Mouse (Mus musculus) thymus, postnatal 14 days (tissue): ENCODE data around the gene Prkcb.
"Not testable (repeated sequence)": the region's sequence is repeated elsewhere in the genome, so short reads cannot be mapped to it uniquely, and the experiment has no call there.

Experiments used
- DNase-seq: peaks from one replicate; pipeline ENCODE4 v3.0.0; 2021

Gene Prkcb

GRCm38 (mm10) chr7:122288605-122289242 lies at the start of gene Prkcb:
Gene Prkcb, plus strand, starts transcription at chr7:122288751.
- DNase-seq = peak; percentile 95

GRCm38 (mm10) chr7:122238939-122239338 lies 49.6 kb upstream of the Prkcb start:
- no peak for DNase-seq

- DNase-seq = no peak
Measured at GRCm38 (mm10) chr7:122240413-122241119, 48.0 kb upstream of the Prkcb start.

GRCm38 (mm10) chr7:122242260-122242659 lies 46.3 kb upstream of the Prkcb start:
- DNase-seq = peak; percentile 67

GRCm38 (mm10) chr7:122242744-122243143 lies 45.8 kb upstream of the Prkcb start:
- not testable (repeated sequence) for DNase-seq

- no peak for DNase-seq
Measured at GRCm38 (mm10) chr7:122244166-122244565, 44.4 kb upstream of the Prkcb start.

DNA sequence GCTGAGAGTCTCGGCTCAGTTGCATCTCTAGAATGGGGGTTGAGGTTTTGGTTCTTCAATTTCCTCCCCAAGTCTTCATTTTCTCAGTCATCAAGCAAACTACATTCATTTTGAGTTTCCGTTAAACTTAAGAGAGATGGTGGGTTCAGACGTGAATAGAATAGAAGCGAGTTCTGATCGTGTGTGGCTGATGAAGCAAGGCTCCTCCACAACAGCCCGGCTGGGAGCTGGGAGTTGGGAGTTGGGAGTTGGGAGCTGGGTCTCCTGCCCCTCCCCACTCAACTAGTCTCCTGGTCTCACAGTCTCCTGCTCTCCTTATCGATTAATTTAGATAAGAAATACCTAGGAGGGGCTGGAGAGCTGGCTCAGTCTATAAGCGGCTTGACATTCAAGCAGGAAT lies 44.0 kb upstream of the Prkcb start:
- no peak for DNase-seq

GRCm38 (mm10) chr7:122245976-122246375 lies 42.6 kb upstream of the Prkcb start:
- no peak for DNase-seq

DNA sequence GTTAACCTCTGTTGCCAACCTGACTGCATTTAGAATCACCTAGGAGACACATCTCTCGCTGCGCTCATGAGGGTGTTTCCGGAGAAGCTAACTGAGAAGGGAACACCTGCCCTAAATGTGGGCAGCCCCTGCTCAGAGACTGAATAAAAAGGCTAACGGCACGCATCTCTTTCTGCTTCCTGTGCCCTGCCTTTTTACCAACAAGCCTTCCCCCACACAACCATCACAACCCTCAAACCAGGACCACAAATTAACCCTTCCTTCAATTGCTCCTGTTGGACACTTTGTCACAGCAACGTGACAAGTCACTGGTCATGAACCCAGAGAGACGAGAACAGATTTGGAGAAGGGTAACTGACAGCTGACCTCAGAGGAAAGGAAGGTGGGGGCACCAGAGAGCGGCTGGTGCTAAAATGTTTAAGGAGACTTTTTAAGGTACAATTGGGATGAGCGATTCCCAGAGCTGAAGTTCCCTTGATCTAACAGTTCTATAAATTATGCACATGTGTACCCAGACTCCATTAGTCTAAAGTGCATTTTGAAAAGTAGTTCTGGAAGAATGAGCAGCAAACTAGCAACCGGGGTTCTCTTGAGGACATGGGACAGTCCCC lies 41.2 kb upstream of the Prkcb start:
- peak; percentile 61 for DNase-seq

DNA sequence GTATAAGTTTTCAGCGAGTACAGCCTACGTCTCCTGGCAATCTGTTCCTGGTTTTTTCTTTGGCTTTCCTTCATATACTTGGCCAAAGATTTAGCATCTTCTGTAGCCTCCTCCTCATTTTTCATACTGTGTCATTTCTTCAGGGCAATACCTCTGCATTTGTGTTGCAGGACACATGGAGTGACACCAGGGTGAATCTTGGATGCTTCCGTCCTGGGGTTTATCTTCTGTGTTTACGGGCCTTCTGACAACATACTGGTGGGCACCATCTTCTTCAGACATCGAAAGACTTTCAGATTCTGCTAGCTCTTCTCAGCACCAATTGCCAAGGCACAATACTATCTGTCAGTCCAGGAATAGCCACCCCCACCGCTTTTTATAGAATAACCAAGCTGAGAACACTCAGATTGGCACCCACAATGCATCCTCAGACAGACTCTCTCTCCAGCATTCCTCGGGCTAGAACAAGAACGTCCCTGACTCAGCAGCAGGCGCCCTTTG lies 39.2 kb upstream of the Prkcb start:
- DNase-seq = no peak

DNA sequence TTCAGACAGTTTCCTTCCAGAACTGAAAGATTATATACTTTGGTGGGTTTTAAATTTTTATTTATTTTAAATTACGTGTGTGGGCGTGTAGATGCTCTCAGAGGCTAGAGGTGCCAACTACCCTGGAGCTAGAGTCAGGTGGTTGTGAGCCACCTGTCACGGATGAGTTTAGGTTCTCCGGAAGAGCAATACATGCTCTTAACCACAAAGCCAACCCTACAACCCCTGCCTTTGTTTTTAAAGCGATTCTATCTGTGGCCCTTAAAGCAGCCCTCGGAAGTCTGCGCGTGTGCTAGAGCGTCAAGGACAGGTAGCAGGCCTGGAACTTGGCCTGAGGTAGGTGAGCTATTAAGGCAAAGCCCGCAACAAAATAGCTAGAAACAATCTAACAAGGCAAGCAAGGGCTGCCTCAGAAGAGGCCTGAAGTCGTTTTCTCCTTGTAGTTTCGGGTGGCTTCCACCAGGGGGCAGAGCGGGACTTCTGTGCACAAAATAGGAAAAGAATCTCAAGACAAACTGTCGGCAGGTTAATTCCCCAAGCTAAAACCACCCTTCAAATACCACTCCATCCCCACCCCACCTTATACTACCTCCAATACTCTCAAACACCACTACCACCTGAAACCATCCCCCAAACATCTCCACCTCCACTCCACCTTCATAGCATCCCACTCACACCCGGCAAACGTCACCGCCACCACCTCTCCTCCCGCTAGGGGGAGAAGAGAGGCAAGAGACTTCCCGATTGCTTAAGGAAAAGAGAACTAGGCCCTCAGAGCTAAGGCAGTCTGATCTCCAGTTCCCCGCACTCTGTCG lies 37.1 kb upstream of the Prkcb start:
- DNase-seq = peak; percentile 91

DNA sequence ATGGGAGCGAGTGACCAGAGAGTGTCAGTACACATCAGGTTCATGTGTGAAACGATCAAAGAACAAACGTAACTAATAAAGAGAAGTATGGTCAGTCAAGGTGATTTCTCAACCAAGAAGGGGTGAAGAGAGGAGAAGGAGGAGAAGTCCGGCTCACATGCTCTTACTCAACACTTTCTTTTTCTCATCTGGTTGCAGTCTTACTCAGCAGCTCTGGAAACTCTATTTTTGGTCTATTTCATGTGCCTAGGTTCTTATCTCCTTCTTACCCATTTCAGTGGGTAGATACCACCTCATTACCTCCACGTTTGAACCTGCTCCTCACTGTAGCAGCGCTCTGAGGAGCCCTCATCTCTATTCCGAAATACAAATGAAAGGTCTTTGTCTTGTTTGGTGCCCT lies 31.8 kb upstream of the Prkcb start:
- DNase-seq = no peak

DNA sequence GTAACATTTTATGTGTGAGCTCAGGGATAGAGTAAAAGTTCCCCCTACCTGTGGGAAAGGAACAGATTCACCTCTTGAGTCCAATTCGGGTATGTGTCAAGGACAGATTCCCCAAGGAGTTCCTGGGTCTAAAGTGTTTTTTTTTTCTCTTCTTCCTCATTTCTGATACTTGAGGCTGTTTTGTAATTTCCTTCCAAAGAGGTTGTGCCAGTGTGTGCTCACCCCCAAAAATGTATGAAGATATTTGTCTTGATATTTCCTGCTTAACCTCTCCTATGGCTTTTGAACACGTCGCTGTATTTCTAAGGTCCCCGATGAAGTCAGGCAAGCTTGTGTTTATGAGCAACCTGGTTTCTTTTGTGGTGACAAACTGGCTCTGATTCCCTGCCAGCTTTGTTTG lies 30.0 kb upstream of the Prkcb start:
- DNase-seq = no peak

GRCm38 (mm10) chr7:122260055-122260602 lies 28.4 kb upstream of the Prkcb start:
- no peak for DNase-seq

GRCm38 (mm10) chr7:122268983-122269486 lies 19.5 kb upstream of the Prkcb start:
- no peak for DNase-seq

DNA sequence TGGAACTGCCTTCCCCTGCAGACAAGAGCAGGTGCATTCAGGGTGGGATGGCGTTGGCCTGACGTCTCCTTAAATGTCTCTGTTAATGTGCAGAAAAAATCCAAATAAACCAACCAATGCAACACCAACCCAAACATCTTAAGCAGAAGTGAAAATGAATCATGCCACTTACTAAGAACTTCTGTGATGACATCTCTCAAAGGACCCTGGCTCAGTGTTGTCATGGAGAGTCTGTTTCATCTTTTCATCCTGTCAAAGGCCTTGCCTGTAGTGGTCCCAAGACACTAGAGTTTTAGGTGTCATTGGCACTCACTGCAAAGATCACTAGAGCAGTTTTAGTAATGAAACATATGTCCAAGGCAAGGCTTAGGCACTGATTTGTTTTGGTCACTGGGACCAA lies 16.2 kb upstream of the Prkcb start:
- no peak for DNase-seq

GRCm38 (mm10) chr7:122279580-122279979 lies 9.0 kb upstream of the Prkcb start:
- no peak for DNase-seq

DNA sequence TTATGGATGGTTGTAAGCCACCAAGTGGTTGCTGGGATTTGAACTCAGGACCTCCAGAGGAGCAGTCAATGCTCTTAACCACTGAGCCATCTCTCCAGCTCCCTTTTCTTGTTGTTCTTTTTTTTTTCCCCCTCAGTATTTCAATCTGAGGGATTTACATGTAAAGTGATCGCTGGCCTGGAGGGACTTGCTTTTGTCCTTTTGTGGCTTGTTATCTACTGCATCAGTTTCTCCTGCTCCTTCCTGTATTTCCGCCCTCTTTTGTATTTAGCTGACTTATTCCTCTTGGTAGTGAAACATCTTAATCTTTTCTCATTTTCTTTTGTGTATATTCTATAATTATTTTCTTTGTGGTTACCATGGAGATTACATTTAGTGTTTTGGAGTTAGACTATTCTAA lies 8.2 kb upstream of the Prkcb start:
- no peak for DNase-seq

GRCm38 (mm10) chr7:122282584-122282983 lies 6.0 kb upstream of the Prkcb start:
- DNase-seq = peak; percentile 36

- DNase-seq = peak; percentile 62
Measured at GRCm38 (mm10) chr7:122287217-122287616, 1.3 kb upstream of the Prkcb start.

- peak; percentile 76 for DNase-seq
Measured at GRCm38 (mm10) chr7:122289243-122290111, 926 bp downstream of the Prkcb start.

GRCm38 (mm10) chr7:122290165-122290564 lies 1.6 kb downstream of the Prkcb start:
- DNase-seq = peak; percentile 92
